Mouse (Mus musculus): Measurements from ENCODE around the gene Eif3g.

Gene Eif3g

GRCm38 (mm10) chr9:20859926-20860325 lies 38.5 kb downstream of the Eif3g start:
- DNase-seq (ENCODE audit: low read depth, low spot score) = no peak

GRCm38 (mm10) chr9:20857131-20857530 lies 41.3 kb downstream of the Eif3g start:
- DNase-seq (ENCODE audit: low read depth, low spot score) = peak; percentile 52

- no peak for DNase-seq (ENCODE audit: low read depth, low spot score)
These were observed 48.2 kb downstream of the Eif3g start for GRCm38 (mm10) chr9:20850179-20850578.
